Mouse (Mus musculus) liver, embryonic 15.5 days (tissue): ENCODE data around the gene Olfr522. TPM values are rescaled to one million over a fixed set of nuclear protein-coding genes. Genes with fewer than 3 reads are reported as not detected.
"Not testable (repeated sequence)": the region's sequence is repeated elsewhere in the genome, so short reads cannot be mapped to it uniquely, and the experiment has no call there.

ENCODE experiments used
- ATAC-seq: fragments of 200-750 bp; cut with Nextera tagmentation; 2 replicates; pipeline ENCODE4 v1.8.0; 2017; ENCODE audit warnings: moderate number of reproducible peaks, mild to moderate bottlenecking, moderate library complexity; ENCODE audit not compliant: insufficient read depth
- H3K27ac ChIP-seq: fragments of 300-500 bp; sonication (generic); replicated peaks from 2 replicates; pipeline ENCODE4 v1.5.1; 2015; ENCODE audit warnings: mild to moderate bottlenecking, inconsistent platforms
- H3K27me3 ChIP-seq: fragments of 300-500 bp; sonication (generic); 2 replicates; pipeline ENCODE4 v1.6.1; 2015; ENCODE audit warnings: mild to moderate bottlenecking, inconsistent platforms
- H3K36me3 ChIP-seq: fragments of 300-500 bp; sonication (generic); replicated peaks from 2 replicates; pipeline ENCODE4 v1.6.1; 2015; ENCODE audit warnings: moderate library complexity, mild to moderate bottlenecking, inconsistent platforms
- H3K4me1 ChIP-seq: fragments of 300-500 bp; sonication (generic); replicated peaks from 2 replicates; pipeline ENCODE4 v1.6.1; 2015; ENCODE audit warnings: inconsistent platforms
- H3K4me2 ChIP-seq: fragments of 300-500 bp; sonication (generic); 2 replicates; pipeline ENCODE4 v1.6.1; 2015; ENCODE audit warnings: moderate library complexity, mild to moderate bottlenecking, inconsistent platforms
- H3K4me3 ChIP-seq: fragments of 300-500 bp; sonication (generic); replicated peaks from 2 replicates; pipeline ENCODE4 v1.5.1; 2015; ENCODE audit warnings: mild to moderate bottlenecking, inconsistent platforms
- H3K9ac ChIP-seq: fragments of 300-500 bp; sonication (generic); 2 replicates; pipeline ENCODE4 v1.6.1; 2015; ENCODE audit warnings: moderate library complexity, mild to moderate bottlenecking, inconsistent platforms
- H3K9me3 ChIP-seq: fragments of 300-500 bp; sonication (generic); replicated peaks from 2 replicates; pipeline ENCODE4 v1.6.1; 2016; ENCODE audit warnings: inconsistent platforms
- WGBS: fragments of 180-500 bp; shearing (Covaris S2); methylation state at CpG from one replicate; pipeline ENCODE4 v1.1.7; 2015; ENCODE audit warnings: mixed read lengths; ENCODE audit not compliant: insufficient replicate concordance; 5-methylcytosine and 5-hydroxymethylcytosine counted together
- polyA plus RNA-seq: library from polyadenylated mRNA; unstranded; fragments of >200 nt; fragmentation: Nextera tagmentation; extraction: Ambion mirVana; gene quantifications from 2 replicates; pipeline ENCODE4 v1.2.1, GENCODE M21; 2015

Gene Olfr522
- polyA plus RNA-seq, 1 experiment from 2014 or later: not detected

DNA sequence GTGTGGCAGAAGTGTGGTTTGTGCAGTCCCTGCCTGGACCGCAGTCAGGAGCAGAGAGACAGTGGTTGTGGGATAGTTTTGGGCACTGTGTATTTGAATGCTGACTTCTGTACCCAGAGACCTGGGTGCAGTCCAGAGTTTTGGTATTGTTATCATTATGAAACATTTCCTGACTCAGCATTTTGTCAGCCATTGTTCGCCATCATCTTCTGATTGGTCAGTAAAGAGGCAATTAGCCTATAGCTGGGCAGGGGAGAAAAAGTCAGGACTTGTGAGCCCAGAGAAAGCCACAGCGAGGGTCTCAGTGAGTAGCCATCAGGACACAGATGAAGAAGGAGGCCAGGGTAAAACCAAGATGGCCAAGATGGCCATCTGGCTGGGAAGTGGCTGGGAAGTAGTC lies 4.2 kb downstream of the Olfr522 start:
- WGBS: 49% methylated on average over 3 of the region's 3 CpGs
- H3K4me2 ChIP-seq: no peak overlapping the region
- peaks cover 12% of the 10 kb centered on the region for H3K27me3 ChIP-seq
- no peaks in the 10 kb centered on the region for H3K9me3 ChIP-seq
- no peak overlapping the region for H3K27ac ChIP-seq
- no peaks in the 10 kb centered on the region for H3K36me3 ChIP-seq
- no peak for ATAC-seq
- no peak overlapping the region for H3K4me3 ChIP-seq
- H3K4me1 ChIP-seq: no peaks in the 10 kb centered on the region
- H3K9ac ChIP-seq: no peak overlapping the region

DNA sequence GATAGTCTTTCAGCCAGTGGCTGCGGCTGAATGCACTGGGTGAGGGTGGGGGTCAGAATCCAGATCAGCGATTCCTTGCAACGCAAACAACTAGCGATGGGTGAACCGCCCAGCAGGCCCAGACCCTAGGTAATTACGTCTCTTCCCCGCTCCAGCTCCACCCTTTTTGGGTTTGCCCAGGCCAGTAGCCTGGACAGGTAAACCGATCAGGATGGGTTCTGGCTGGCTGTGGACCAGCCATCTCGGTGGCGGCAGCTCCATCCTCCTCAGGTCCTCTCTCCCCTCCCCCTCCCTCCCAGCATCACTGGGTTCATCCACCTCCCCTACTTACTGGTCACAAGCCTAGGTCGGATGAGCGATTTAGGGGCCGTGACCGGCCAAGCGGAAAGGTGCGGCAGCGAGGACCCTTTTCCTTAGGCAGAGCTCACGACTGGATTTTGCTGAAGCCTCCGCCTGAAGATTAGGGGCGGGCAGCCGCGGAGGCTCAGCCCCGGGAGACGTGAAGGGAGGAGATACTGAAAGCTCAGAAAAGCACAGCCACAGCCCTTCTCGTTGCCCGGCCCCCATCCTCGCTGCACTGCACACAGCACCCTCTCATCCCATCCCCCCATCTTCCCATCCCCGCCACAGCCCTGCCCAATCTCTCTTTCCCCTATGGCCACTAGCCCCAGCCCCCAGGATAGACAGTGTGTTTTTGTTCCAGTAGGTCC lies 10.2 kb downstream of the Olfr522 start, which contains the start of gene Sprn:
TSS of gene Sprn (minus strand) at position 660 of the 710 bp plus-strand sequence.
- ATAC-seq: no peak
- 6% methylated on average over 28 of the region's 28 CpGs for WGBS

DNA sequence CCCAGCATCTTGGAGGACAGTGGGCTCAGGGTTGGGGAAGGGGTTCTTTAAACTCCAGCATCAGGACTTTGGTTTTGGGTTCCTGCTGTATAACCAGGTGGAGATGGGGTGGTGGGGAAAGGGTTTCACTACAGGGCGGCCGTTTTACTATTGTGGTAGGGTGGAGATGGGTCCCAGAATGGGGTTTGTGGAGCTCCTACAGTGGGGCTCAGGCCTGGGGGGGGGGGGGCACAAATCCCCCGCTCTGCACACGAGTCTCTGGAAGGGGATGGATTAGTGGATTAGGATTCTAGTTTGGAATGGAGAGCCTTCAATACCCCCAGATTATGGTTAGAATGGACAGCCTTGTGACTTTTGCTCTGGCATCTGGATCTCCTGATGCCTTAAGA lies 10.7 kb downstream of the Olfr522 start:
- H3K27me3 ChIP-seq: peaks cover 46% of the 10 kb centered on the region
- H3K9me3 ChIP-seq: no peaks in the 10 kb centered on the region
- H3K36me3 ChIP-seq: no peaks in the 10 kb centered on the region; the same call in 1 of the 2 replicates
- H3K4me2 ChIP-seq: no peak overlapping the region
- H3K4me1 ChIP-seq: no peaks in the 10 kb centered on the region
- H3K4me3 ChIP-seq: no peak overlapping the region
- H3K9ac ChIP-seq: no peak overlapping the region
- no peak for ATAC-seq
- H3K27ac ChIP-seq: no peak overlapping the region
- 29% methylated on average over 4 of the region's 4 CpGs for WGBS

More for the DNA sequence above, 10.2 kb downstream of the Olfr522 start, which contains the start of gene Sprn:
- no peak within 1 kb of the TSS for H3K4me2 ChIP-seq
- H3K4me1 ChIP-seq: no peaks in the 10 kb centered on the region
- H3K36me3 ChIP-seq: no peaks in the 10 kb centered on the region; the same call in 1 of the 2 replicates
- H3K9me3 ChIP-seq: no peaks in the 10 kb centered on the region
- no peak within 1 kb of the TSS for H3K9ac ChIP-seq
- no peak within 1 kb of the TSS for H3K4me3 ChIP-seq
- no peak within 1 kb of the TSS for H3K27ac ChIP-seq
- peaks cover 46% of the 10 kb centered on the region for H3K27me3 ChIP-seq

DNA sequence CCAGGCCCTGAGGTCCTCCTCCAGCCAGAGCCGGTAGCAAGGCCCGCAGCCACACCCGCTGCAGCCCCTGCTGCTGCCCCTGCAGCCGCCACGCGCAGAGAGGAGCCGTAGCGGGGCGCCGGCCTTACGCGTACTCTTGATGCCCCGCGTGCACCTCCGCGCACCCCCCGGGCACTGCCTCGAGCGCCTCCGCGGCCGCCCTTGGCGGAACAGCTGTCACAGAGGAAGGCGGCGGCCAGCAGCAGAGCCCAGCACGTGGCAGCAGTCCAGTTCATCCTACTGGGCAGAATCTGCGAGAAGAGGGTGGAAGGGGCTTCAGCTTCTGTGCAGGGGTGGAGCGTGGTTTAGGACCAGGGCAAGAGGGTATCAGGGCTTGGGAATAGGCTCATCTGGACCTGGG lies 11.2 kb downstream of the Olfr522 start:
- Histone ChIP-seq H3K4me3 (no peak overlapping the region), H3K9ac (no peak overlapping the region), H3K27ac (no peak overlapping the region), H3K27me3 (peaks cover 46% of the 10 kb centered on the region), H3K4me2 (no peak overlapping the region), H3K9me3 (no peaks in the 10 kb centered on the region), H3K4me1 (no peaks in the 10 kb centered on the region), H3K36me3 (no peaks in the 10 kb centered on the region; the same call in 1 of the 2 replicates)
- WGBS: 15% methylated on average over 28 of the region's 28 CpGs
- no peak for ATAC-seq

DNA sequence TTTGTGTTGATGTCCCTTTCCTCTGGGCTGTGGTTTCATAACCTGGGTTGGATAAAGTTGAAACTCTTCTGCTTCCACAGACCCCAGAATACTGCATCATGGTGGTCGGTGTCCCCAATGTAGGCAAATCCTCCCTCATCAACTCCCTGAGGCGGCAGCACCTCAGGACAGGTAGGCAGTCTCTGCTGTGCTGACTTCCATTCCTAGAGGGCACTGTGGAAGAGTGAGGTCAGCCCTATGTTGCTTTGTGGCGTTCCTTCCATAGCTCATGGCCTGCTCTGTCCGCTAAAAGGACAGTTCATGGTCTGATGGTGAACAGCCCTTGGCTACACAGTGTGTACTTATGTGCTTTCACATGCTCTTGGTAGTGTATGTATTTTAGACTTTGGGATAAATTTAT lies 20.0 kb downstream of the Olfr522 start:
- no peak overlapping the region for H3K4me2 ChIP-seq
- H3K4me3 ChIP-seq: no peak overlapping the region
- no peak overlapping the region for H3K27ac ChIP-seq
- no peak for ATAC-seq
- 0 out of 2 replicates have a peak, but pooled peaks cover 2% of the 10 kb centered on the region for H3K36me3 ChIP-seq
- no peak overlapping the region for H3K9ac ChIP-seq
- no peaks in the 10 kb centered on the region for H3K9me3 ChIP-seq
- 74% methylated on average over 4 of the region's 4 CpGs for WGBS
- H3K27me3 ChIP-seq: no peaks in the 10 kb centered on the region
- 0 out of 2 replicates have a peak, but pooled peaks cover 2% of the 10 kb centered on the region for H3K4me1 ChIP-seq

DNA sequence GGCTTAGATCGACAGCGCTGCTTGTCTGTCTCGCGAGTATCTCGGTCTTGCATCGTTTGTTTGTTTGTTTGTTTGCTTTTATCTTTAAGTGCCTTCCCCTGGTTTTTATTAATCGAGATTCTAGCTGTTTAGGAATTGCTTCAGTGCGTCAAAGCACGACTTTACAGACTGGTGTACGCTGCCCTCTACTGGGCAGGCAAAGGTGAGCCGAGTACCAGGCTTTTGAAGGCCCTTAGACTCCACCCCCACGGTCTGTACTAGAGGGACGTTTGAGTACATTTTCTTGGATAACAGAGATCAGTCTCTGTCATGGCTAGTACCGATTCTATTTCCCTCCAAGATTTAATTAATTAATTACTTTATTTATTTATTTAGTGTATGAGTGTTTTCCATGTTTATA lies 23.2 kb downstream of the Olfr522 start:
- H3K27ac ChIP-seq: no peak overlapping the region
- 5% methylated on average over 14 of the region's 14 CpGs for WGBS
- ATAC-seq: no peak
- H3K4me3 ChIP-seq: no peak overlapping the region
- no peak overlapping the region for H3K4me2 ChIP-seq
- H3K9ac ChIP-seq: no peak overlapping the region
- 0 out of 2 replicates have a peak, but pooled peaks cover 2% of the 10 kb centered on the region for H3K36me3 ChIP-seq
- H3K4me1 ChIP-seq: peaks cover 14% of the 10 kb centered on the region
- H3K9me3 ChIP-seq: no peaks in the 10 kb centered on the region
- H3K27me3 ChIP-seq: no peaks in the 10 kb centered on the region

DNA sequence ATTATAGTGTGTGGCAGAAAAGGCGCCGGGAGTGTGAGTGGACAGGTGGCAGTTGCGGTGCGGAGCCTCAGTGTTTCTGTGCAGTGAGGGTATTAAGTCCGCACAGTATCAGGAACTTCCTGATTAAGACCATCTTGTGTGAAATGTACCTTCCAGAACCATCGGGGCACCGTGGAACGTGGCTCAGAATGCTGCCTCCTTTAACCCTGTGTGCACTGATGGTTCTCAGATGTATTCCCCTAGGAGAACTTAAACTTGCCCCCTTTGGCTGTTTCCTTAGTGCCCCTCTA lies 26.6 kb downstream of the Olfr522 start:
- Histone ChIP-seq H3K27me3 (no peaks in the 10 kb centered on the region), H3K9ac (peak overlapping the region; percentile 74), H3K27ac (peak overlapping the region; percentile 67), H3K4me1 (peaks cover 14% of the 10 kb centered on the region), H3K4me3 (peak overlapping the region; percentile 76), H3K4me2 (peak overlapping the region; percentile 79), H3K36me3 (no peaks in the 10 kb centered on the region), H3K9me3 (no peaks in the 10 kb centered on the region)
- ATAC-seq: no peak
- WGBS: 1% methylated on average over 8 of the region's 8 CpGs

DNA sequence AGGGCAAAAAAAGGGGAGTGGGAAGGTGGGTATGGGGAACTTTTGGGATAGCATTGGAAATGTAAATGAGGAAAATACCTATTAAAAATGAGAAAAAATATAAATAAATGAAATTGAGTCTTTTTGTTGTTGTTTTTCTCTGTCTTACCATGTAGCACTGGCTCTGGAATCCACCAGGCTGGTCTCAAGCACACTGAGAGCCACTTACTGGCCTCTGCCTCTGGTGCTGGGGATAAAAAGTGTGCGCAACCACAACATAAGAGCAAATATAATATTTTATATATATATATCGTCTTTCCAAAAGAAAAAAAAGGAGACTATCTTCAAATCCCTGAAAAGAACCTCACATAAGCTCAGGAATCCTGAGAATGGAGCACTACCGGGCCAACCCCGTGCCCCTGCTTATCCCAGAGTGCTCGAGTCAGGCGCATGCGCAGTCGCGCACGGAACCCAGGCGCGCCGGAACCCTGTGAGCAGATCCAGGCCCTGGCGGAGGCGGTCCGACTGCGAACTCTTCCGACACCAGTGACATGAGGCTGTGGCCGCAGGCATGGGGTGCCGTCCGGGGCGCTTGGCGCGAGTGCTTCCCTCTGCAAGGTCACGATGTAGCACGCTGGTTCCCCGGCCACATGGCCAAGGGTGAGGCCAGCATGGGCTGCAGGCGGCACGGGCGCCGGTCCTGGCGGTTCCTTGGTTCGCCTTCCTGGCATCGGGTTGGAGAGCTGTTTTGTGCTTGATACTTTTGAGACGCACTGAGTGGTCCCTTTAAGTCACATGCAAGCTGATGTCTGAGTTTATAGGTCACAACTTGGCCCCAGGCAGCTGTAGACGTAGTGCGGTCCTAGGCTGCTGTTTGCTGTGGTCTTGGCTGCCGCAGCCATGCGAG lies 27.2 kb downstream of the Olfr522 start, which contains the start of gene Mtg1:
TSS of gene Mtg1 (plus strand) at position 430 of the 886 bp plus-strand sequence.
- peak; percentile 97 for ATAC-seq

DNA sequence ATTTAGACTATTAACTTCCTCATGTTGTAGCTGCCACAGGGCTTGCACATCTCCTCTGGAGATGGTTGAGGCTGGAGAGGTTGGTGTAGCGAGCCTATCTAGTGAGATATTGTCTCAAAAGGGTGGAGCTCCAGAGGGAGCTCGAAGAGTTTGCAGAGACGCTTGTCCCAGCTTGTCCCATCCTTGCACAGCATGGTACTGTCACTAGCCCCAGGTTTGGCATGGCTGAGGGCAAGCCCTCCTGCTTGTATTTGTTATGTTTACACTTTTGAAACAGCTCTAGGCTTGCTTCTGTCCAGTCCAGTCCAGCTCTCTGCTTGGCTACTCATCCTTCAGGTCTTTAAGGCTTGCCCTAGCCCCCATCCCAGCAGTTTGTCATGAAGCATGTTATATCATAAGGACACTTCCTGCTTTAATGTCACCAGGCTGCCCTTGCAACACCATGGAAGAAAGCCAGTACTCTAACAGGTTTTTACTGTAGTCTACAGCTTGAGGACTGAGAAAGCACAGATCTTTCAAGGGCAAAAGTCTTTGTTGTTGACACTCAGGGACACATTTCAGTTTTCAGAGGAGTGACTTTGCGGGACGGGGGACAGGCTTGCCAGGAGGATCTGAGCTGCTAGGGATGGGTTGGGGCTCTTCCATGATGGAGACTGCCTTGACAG lies 29.3 kb downstream of the Olfr522 start:
- no peaks in the 10 kb centered on the region for H3K9me3 ChIP-seq
- H3K36me3 ChIP-seq: no peaks in the 10 kb centered on the region
- no peaks in the 10 kb centered on the region for H3K27me3 ChIP-seq
- peaks cover 11% of the 10 kb centered on the region for H3K4me1 ChIP-seq
- H3K9ac ChIP-seq: no peak overlapping the region
- H3K4me3 ChIP-seq: no peak overlapping the region
- no peak overlapping the region for H3K27ac ChIP-seq
- no peak for ATAC-seq
- WGBS: 59% methylated on average over 5 of the region's 5 CpGs
- no peak overlapping the region for H3K4me2 ChIP-seq

More for the DNA sequence above, 27.2 kb downstream of the Olfr522 start, which contains the start of gene Mtg1:
- Histone ChIP-seq H3K27ac (peak within 1 kb of the TSS; percentile 67), H3K4me2 (peak within 1 kb of the TSS; percentile 79), H3K4me3 (peak within 1 kb of the TSS; percentile 76), H3K27me3 (no peaks in the 10 kb centered on the region), H3K36me3 (no peaks in the 10 kb centered on the region), H3K9me3 (no peaks in the 10 kb centered on the region), H3K4me1 (peaks cover 14% of the 10 kb centered on the region), H3K9ac (peak within 1 kb of the TSS; percentile 74)
- 2% methylated on average over 39 of the region's 39 CpGs for WGBS

DNA sequence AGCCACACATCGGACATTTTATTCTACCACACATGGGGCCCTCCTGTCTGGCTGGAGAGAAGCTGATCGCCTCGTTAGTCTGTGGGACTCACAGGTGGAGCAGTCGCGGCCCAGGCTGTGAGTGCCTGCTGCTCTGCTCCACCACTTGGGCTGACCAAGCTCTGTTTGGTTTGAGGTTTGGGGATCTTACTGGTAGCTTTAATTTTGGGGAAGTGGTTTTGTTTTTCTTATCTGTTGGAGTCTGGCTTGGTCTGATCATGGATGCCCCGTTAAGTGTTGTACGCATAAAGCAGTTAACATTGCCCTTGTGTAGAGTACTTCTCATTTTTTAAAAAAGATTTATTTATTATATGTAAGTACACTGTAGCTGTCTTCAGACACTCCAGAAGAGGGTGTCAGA lies 30.5 kb downstream of the Olfr522 start:
- Histone ChIP-seq H3K36me3 (peaks cover 10% of the 10 kb centered on the region; the same call in 1 of the 2 replicates), H3K4me1 (peaks cover 11% of the 10 kb centered on the region)
- not testable (repeated sequence) for H3K27ac ChIP-seq, H3K4me2 ChIP-seq, H3K4me3 ChIP-seq, H3K9me3 ChIP-seq, H3K9ac ChIP-seq, ATAC-seq, H3K27me3 ChIP-seq
- 19% methylated on average over 7 of the region's 7 CpGs for WGBS

DNA sequence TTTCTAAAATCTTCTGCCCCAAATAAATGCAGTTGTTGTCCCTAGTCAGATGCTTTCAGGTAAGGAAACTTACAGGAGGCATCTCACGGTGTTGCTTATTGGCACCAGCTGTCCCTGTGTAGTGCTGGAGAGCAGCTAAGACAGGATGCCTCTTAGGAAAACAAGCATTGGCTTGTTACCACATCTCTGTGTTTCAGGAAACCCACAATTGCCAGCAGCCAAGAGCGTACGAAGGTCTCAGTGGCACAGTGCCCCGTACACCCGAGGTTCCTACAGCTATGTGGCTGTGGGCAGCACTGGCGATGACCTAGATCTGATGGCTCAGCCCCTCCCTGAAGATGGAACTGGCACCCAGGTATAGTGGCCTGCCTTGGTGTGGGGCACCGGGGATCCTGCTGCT lies 32.4 kb downstream of the Olfr522 start:
- ATAC-seq, H3K4me2 ChIP-seq, H3K27ac ChIP-seq, H3K9ac ChIP-seq, H3K9me3 ChIP-seq, H3K27me3 ChIP-seq, H3K4me3 ChIP-seq, H3K4me1 ChIP-seq: not testable (repeated sequence)
- H3K36me3 ChIP-seq: peaks cover 10% of the 10 kb centered on the region; the same call in 1 of the 2 replicates
- 61% methylated on average over 7 of the region's 7 CpGs for WGBS
